Mouse (Mus musculus) right cerebral cortex, adult 2 months (tissue): ENCODE data around the gene Prkg1.
A peak's percentile ranks its signal among the peaks of the same experiment; 100 is the strongest.

Experiments
- DNase-seq, 2 experiments: peaks; one replicate each; pipeline ENCODE4 v3.0.0; 2021 to 2022; ENCODE audit warnings: low spot score in 2 of 2

Prkg1 gene

GRCm38 (mm10) chr19:31764801-31765340 is at the start of gene Prkg1:
Gene Prkg1, minus strand, starts transcription at chr19:31765033.
- peak in 1 of 2 experiments; percentile 8 for DNase-seq

- no peak for DNase-seq
Measured at GRCm38 (mm10) chr19:31813087-31813486, 48.3 kb upstream of the Prkg1 start.

GRCm38 (mm10) chr19:31811371-31811770 is 46.5 kb upstream of the Prkg1 start:
- DNase-seq, result no peak

GRCm38 (mm10) chr19:31805391-31805790 is 40.6 kb upstream of the Prkg1 start:
- no peak for DNase-seq

- peak; percentile 2 to 5 for DNase-seq
Measured at GRCm38 (mm10) chr19:31795485-31796046, 30.7 kb upstream of the Prkg1 start.

- no peak for DNase-seq
Measured at GRCm38 (mm10) chr19:31791724-31792123, 26.9 kb upstream of the Prkg1 start.

GRCm38 (mm10) chr19:31781521-31782018 is 16.7 kb upstream of the Prkg1 start:
- DNase-seq, result no peak

- DNase-seq, result no peak
Measured at GRCm38 (mm10) chr19:31781077-31781476, 16.2 kb upstream of the Prkg1 start.

- DNase-seq, result no peak
Measured at GRCm38 (mm10) chr19:31780222-31780621, 15.4 kb upstream of the Prkg1 start.

- no peak for DNase-seq
Measured at GRCm38 (mm10) chr19:31779021-31779420, 14.2 kb upstream of the Prkg1 start.

GRCm38 (mm10) chr19:31767004-31767403 is 2.2 kb upstream of the Prkg1 start:
- peak in 1 of 2 experiments; percentile 15 for DNase-seq

- no peak for DNase-seq
Measured at GRCm38 (mm10) chr19:31765451-31765850, 618 bp upstream of the Prkg1 start.

GRCm38 (mm10) chr19:31763951-31764800 is 657 bp downstream of the Prkg1 start:
- DNase-seq, result peak in 1 of 2 experiments; percentile 7

GRCm38 (mm10) chr19:31763246-31763821 is 1.5 kb downstream of the Prkg1 start:
- DNase-seq, result no peak

GRCm38 (mm10) chr19:31762411-31763245 is 2.2 kb downstream of the Prkg1 start:
- DNase-seq, result no peak

GRCm38 (mm10) chr19:31759855-31760254 is 5.0 kb downstream of the Prkg1 start:
- DNase-seq, result no peak

- DNase-seq, result peak; percentile 77 to 84
Measured at GRCm38 (mm10) chr19:31755929-31756792, 8.7 kb downstream of the Prkg1 start.

- no peak for DNase-seq
Measured at GRCm38 (mm10) chr19:31754642-31755287, 10.1 kb downstream of the Prkg1 start.

- DNase-seq, result no peak
Measured at GRCm38 (mm10) chr19:31750976-31751676, 13.7 kb downstream of the Prkg1 start.
